ENCODE assay signal across 15 mouse cellular contexts in genomic region chr9:67299164-67299563, GRCm38 (mm10).
DNase-seq lines count a peak whose midpoint lies in the region; ATAC-seq lines count a peak whose summit lies in the region.
"Had no signal": no experiment of that assay in that cellular context is flagged by ENCODE, and none has a peak within 500 bp of the region (broad histone marks: within the 10 kb centered on the region; RNA-seq: fewer than 3 reads in every experiment).

No protein-coding gene starts in this region.

- DNase-seq in NIH3T3 (ENCODE audit: low read depth): peak; percentile 36
- no peak for DNase-seq in embryo, embryonic 10 days (ENCODE audit: low spot score)
- no peak for DNase-seq in frontal cortex, postnatal 25 days (ENCODE audit: low spot score in 2 of 2)
- DNase-seq: cerebellum, adult 11-12 months; embryo, embryonic 11 days; gastrocnemius, postnatal 25 days; right cerebral cortex, adult 18-20 months; thymus, postnatal 36 days had no signal

- 0 out of 2 replicates have a peak, but pooled peaks cover 1% of the 10 kb centered on the region for H3K4me1 ChIP-seq in heart, embryonic 13.5 days
- H3K4me1 ChIP-seq in heart, embryonic 12.5 days (replicated peaks): no peaks in the 10 kb centered on the region
- H3K4me1 ChIP-seq in embryonic facial prominence, embryonic 15.5 days: 0 out of 2 replicates have a peak, but pooled peaks cover 10% of the 10 kb centered on the region
- H3K4me1 ChIP-seq in lung, embryonic 15.5 days: 0 out of 2 replicates have a peak, but pooled peaks cover 9% of the 10 kb centered on the region
- no peaks in the 10 kb centered on the region for H3K4me1 ChIP-seq in intestine, embryonic 15.5 days (replicated peaks)

- 0 out of 2 replicates have a peak overlapping the region, but pooled peaks have one; percentile 21 for H3K9ac ChIP-seq in heart, embryonic 13.5 days
- no peak overlapping the region for H3K9ac ChIP-seq in heart, embryonic 12.5 days
- H3K9ac ChIP-seq in embryonic facial prominence, embryonic 15.5 days: no peak overlapping the region
- H3K9ac ChIP-seq in lung, embryonic 15.5 days: no peak overlapping the region
- no peak overlapping the region for H3K9ac ChIP-seq in intestine, embryonic 15.5 days
- H3K9ac ChIP-seq: limb, embryonic 15.5 days had no signal

- no peaks in the 10 kb centered on the region for H3K9me3 ChIP-seq in heart, embryonic 13.5 days
- H3K9me3 ChIP-seq in heart, embryonic 12.5 days (replicated peaks): no peaks in the 10 kb centered on the region
- H3K9me3 ChIP-seq in embryonic facial prominence, embryonic 15.5 days (replicated peaks): no peaks in the 10 kb centered on the region
- H3K9me3 ChIP-seq in lung, embryonic 15.5 days: no peaks in the 10 kb centered on the region
- H3K9me3 ChIP-seq in intestine, embryonic 15.5 days: no peaks in the 10 kb centered on the region
- H3K9me3 ChIP-seq: limb, embryonic 15.5 days had no signal

- no peak overlapping the region for H3K27ac ChIP-seq in heart, embryonic 13.5 days (replicated peaks)
- no peak overlapping the region for H3K27ac ChIP-seq in heart, embryonic 12.5 days (ENCODE audit: poor library complexity, severe bottlenecking)
- H3K27ac ChIP-seq in embryonic facial prominence, embryonic 15.5 days (replicated peaks): 0 out of 2 replicates have a peak overlapping the region, but pooled peaks have one; percentile 11
- H3K27ac ChIP-seq in lung, embryonic 15.5 days: peak overlapping the region; percentile 32
- H3K27ac ChIP-seq in intestine, embryonic 15.5 days: no peak overlapping the region
- H3K27ac ChIP-seq: limb, embryonic 15.5 days had no signal

- ATAC-seq in heart, embryonic 13.5 days (ENCODE audit: extremely low read depth, insufficient number of reproducible peaks, low FRiP score, low TSS enrichment): no peak
- ATAC-seq in heart, embryonic 12.5 days (ENCODE audit: insufficient number of reproducible peaks, low FRiP score): no peak
- ATAC-seq in embryonic facial prominence, embryonic 15.5 days (ENCODE audit: insufficient number of reproducible peaks, low FRiP score, low TSS enrichment, low read depth): no peak
- no peak; the same call in 1 of the 2 replicates for ATAC-seq in lung, embryonic 15.5 days (ENCODE audit: borderline replicate concordance, extremely low read depth, low FRiP score, low TSS enrichment)
- no peak for ATAC-seq in intestine, embryonic 15.5 days
- ATAC-seq: forebrain, embryonic 16.5 days had no signal

- no peak overlapping the region for H3K4me3 ChIP-seq in heart, embryonic 13.5 days
- no peak overlapping the region for H3K4me3 ChIP-seq in heart, embryonic 12.5 days
- no peak overlapping the region for H3K4me3 ChIP-seq in embryonic facial prominence, embryonic 15.5 days (replicated peaks)
- no peak overlapping the region for H3K4me3 ChIP-seq in lung, embryonic 15.5 days
- no peak overlapping the region for H3K4me3 ChIP-seq in intestine, embryonic 15.5 days (replicated peaks)
- H3K4me3 ChIP-seq: limb, embryonic 15.5 days had no signal

- no peaks in the 10 kb centered on the region for H3K27me3 ChIP-seq in heart, embryonic 13.5 days (replicated peaks)
- H3K27me3 ChIP-seq in heart, embryonic 12.5 days (replicated peaks): no peaks in the 10 kb centered on the region
- H3K27me3 ChIP-seq in embryonic facial prominence, embryonic 15.5 days: no peaks in the 10 kb centered on the region
- H3K27me3 ChIP-seq in lung, embryonic 15.5 days: no peaks in the 10 kb centered on the region
- H3K27me3 ChIP-seq in intestine, embryonic 15.5 days (replicated peaks): no peaks in the 10 kb centered on the region
- H3K27me3 ChIP-seq: limb, embryonic 15.5 days had no signal

- 85% methylated on average over 6 of the region's 6 CpGs for WGBS in heart, embryonic 13.5 days
- WGBS in heart, embryonic 12.5 days: 81% methylated on average over 6 of the region's 6 CpGs
- 59% methylated on average over 6 of the region's 6 CpGs for WGBS in embryonic facial prominence, embryonic 15.5 days
- 59% methylated on average over 6 of the region's 6 CpGs for WGBS in lung, embryonic 15.5 days
- 86% methylated on average over 6 of the region's 6 CpGs for WGBS in intestine, embryonic 15.5 days

- H3K36me3 ChIP-seq in heart, embryonic 13.5 days: peaks cover 57% of the 10 kb centered on the region
- H3K36me3 ChIP-seq in heart, embryonic 12.5 days: peaks cover 31% of the 10 kb centered on the region
- peaks cover 17% of the 10 kb centered on the region for H3K36me3 ChIP-seq in embryonic facial prominence, embryonic 15.5 days
- H3K36me3 ChIP-seq in lung, embryonic 15.5 days: no peaks in the 10 kb centered on the region
- H3K36me3 ChIP-seq in intestine, embryonic 15.5 days: no peaks in the 10 kb centered on the region

- no peak overlapping the region for H3K4me2 ChIP-seq in heart, embryonic 13.5 days
- H3K4me2 ChIP-seq in heart, embryonic 12.5 days: no peak overlapping the region
- H3K4me2 ChIP-seq in embryonic facial prominence, embryonic 15.5 days (replicated peaks): no peak overlapping the region
- H3K4me2 ChIP-seq in lung, embryonic 15.5 days: no peak overlapping the region
- H3K4me2 ChIP-seq in intestine, embryonic 15.5 days (replicated peaks): no peak overlapping the region
- H3K4me2 ChIP-seq: limb, embryonic 15.5 days had no signal

Comparison
In these comparisons a context has a peak if more than half of its experiments do, and no peak if none do; other contexts are left out.
1. H3K27ac ChIP-seq: peak in embryonic facial prominence, embryonic 15.5 days (single experiment) and lung, embryonic 15.5 days (single experiment); none in heart, embryonic 13.5 days (single experiment), heart, embryonic 12.5 days (single experiment) and intestine, embryonic 15.5 days (single experiment).